Mouse (Mus musculus): Measurements from ENCODE around the gene BC003965. TPM values are rescaled to one million over a fixed set of nuclear protein-coding genes. Genes with fewer than 3 reads are reported as not detected.

The BC003965 gene
- 19.1 and 36.7 TPM in 2 replicates for polyA plus RNA-seq (2012; ENCODE audit: low replicate concordance)

DNA sequence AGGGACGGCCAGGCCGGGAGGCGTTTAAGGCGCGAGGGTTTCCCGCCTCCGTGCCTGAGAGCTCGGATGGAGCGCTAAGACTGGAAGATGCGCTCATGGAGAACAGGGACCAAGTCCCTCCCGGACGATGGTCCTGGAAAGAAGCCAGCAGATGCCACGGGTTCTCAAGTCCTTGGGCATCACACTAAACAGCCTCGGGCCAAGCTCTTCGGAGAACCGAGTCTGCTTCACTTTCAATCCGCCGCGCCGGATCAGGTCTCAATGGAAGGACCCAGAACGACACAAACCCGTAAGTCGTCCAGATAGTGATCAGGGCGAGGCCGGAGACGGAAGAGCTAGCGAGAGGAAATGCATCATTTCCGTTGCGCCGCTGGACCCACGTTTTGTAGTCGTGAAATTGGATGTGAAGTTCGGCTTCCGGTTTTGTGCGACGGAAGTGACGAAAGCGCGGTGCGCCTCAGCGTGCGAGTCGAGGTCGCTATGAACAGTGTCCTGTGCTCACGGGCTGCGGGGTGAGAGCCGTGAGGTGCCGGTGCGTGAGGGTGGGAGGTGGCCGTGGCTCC is at the start of gene BC003965:
BC003965 (plus strand) TSS at position 426 of the 563 bp plus-strand sequence.

DNA sequence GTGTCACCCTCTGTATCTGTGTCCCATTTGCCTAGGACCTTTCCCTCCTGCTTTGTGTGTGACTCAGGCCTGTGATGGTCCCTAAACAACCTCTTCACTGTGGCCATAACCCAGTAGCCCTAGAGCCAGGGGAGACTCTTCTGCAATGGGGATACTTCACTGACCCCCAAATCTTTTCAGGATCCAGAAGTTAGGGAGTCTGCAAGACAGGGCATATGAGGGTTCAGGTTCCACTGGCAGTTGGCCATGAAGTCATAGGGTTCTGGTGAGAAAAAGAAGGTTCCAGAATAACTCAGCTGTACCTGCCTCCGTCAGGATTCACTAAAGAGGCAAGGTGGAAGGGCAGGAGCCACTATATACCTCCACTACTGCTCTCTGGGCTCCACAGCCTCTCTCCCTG is 22.2 kb upstream of the BC003965 start, which contains the start of gene Ccdc154:
Ccdc154 (plus strand) TSS at position 301 of the 400 bp plus-strand sequence.

DNA sequence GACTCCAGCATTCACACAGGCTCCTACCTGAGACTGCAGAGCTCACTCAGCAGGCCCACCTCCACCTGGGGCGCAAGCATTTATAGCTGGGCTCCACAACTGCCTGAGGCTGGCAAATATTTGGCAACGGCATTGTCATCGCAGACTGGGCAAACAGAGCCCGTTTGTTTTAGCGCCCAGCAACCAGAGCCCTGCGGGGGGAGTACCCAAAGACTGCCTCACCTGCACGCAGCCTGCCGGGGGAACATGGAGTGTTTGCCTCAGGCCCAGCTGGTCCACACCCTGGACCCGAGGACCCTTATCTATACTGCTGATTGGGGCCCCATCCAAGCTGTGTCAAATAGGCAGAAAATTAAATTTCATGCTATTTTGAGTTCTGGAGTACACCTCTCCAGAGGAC is 8.9 kb upstream of the BC003965 start, which contains the start of gene Gm38655:
Gm38655 (minus strand) TSS at position 61 of the 400 bp plus-strand sequence.

DNA sequence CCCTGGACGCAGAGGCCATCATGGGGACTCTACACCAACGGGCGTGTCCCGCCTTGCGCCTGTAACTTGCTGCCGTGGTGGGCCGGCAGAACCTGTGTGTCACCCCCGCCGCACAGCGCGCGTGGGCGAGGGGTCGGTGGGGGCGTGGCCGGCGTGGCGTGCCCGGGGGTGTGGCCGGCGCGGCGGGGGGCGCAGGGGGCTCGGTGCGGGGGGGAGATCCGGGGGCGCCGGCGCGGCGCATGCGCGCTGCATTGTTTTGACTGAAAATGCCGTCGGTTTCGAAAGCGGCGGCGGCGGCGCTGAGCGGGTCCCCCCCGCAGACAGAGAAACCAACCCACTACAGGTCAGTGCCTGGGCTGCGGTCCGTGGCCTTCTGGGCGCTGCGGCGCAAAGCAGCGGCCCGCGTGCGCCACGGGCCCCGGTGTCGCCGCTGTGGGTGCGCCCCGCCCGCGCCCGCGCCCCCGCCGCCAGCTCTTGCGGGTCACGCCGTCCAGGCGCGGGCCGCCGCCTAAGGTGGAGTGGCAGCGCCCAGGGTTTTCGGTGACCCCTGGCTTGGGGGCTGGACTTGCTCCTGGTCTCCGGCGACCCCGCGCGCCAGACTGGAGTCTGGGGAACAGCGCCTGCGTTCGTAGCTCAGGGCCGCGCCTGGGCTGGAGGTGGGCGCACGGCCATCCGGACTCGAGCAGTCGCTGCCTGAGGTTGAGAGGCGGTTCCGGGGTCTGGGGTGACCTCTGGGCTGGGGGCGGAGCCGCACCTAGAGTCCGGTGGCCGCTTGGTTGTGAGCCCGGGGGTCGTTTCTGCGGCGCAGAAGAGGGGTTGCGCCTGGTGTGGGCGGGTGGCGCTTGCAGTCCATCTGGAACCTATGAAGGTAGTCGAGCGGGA is 4.0 kb downstream of the BC003965 start, which contains the start of gene Unkl:
Unkl (plus strand) TSS at position 248 of the 882 bp plus-strand sequence.

Other genes with a start within 250 kb of the BC003965 start
- gene Mapk8ip3, start 247.6 kb upstream of the BC003965 start, polyA plus RNA-seq (2012; ENCODE audit: low replicate concordance) = 64.6 and 70.0 TPM in 2 replicates
- gene Jpt2, start 223.9 kb upstream of the BC003965 start, polyA plus RNA-seq (2012; ENCODE audit: low replicate concordance) = 9.7 and 10.8 TPM in 2 replicates
- 13.8 and 42.6 TPM in 2 replicates for gene Cramp1l, start 168.8 kb upstream of the BC003965 start, polyA plus RNA-seq (2012; ENCODE audit: low replicate concordance)
- gene Ift140, start 168.5 kb upstream of the BC003965 start, polyA plus RNA-seq (2012; ENCODE audit: low replicate concordance) = 12.6 and 17.0 TPM in 2 replicates
- 0.62 TPM in 1 of 2 replicates, not detected in the other for gene Tmem204, start 101.0 kb upstream of the BC003965 start, polyA plus RNA-seq (2012; ENCODE audit: low replicate concordance)
- gene Telo2, start 68.6 kb upstream of the BC003965 start, polyA plus RNA-seq (2012; ENCODE audit: low replicate concordance) = 11.5 and 26.9 TPM in 2 replicates
- gene Ptx4, start 63.8 kb upstream of the BC003965 start, polyA plus RNA-seq (2012; ENCODE audit: low replicate concordance) = not detected in 2 replicates
- 26.3 and 36.9 TPM in 2 replicates for gene Clcn7, start 51.2 kb upstream of the BC003965 start, polyA plus RNA-seq (2012; ENCODE audit: low replicate concordance)
- gene Ccdc154, start 22.1 kb upstream of the BC003965 start, polyA plus RNA-seq (2012; ENCODE audit: low replicate concordance) = not detected in 2 replicates
- not detected in 2 replicates for gene Gm38655, start 9.1 kb upstream of the BC003965 start, polyA plus RNA-seq (2012; ENCODE audit: low replicate concordance)
- 79.2 and 79.9 TPM in 2 replicates for gene Unkl, start 3.8 kb downstream of the BC003965 start, polyA plus RNA-seq (2012; ENCODE audit: low replicate concordance)
- gene Gnptg, start 55.6 kb downstream of the BC003965 start, polyA plus RNA-seq (2012; ENCODE audit: low replicate concordance) = 9.7 and 21.5 TPM in 2 replicates
- 11.0 and 15.2 TPM in 2 replicates for gene Tsr3, start 55.6 kb downstream of the BC003965 start, polyA plus RNA-seq (2012; ENCODE audit: low replicate concordance)
- 0.90 and 3.3 TPM in 2 replicates for gene Baiap3, start 71.8 kb downstream of the BC003965 start, polyA plus RNA-seq (2012; ENCODE audit: low replicate concordance)
- 203 and 276 TPM in 2 replicates for gene Ube2i, start 90.1 kb downstream of the BC003965 start, polyA plus RNA-seq (2012; ENCODE audit: low replicate concordance)
- 1.8 and 2.7 TPM in 2 replicates for gene Prss34, start 113.8 kb downstream of the BC003965 start, polyA plus RNA-seq (2012; ENCODE audit: low replicate concordance)
- gene Prss28, start 124.1 kb downstream of the BC003965 start, polyA plus RNA-seq (2012; ENCODE audit: low replicate concordance) = not detected in 2 replicates
- 0.65 and 1.5 TPM in 2 replicates for gene Prss29, start 134.1 kb downstream of the BC003965 start, polyA plus RNA-seq (2012; ENCODE audit: low replicate concordance)
- gene Tpsab1, start 161.0 kb downstream of the BC003965 start, polyA plus RNA-seq (2012; ENCODE audit: low replicate concordance) = 0.87 and 3.6 TPM in 2 replicates
- 2.0 and 20.1 TPM in 2 replicates for gene Tpsb2, start 181.8 kb downstream of the BC003965 start, polyA plus RNA-seq (2012; ENCODE audit: low replicate concordance)
- 0.21 TPM in 1 of 2 replicates, not detected in the other for gene Tpsg1, start 184.7 kb downstream of the BC003965 start, polyA plus RNA-seq (2012; ENCODE audit: low replicate concordance)
- gene Cacna1h, start 249.2 kb downstream of the BC003965 start, polyA plus RNA-seq (2012; ENCODE audit: low replicate concordance) = 6.5 and 17.3 TPM in 2 replicates